In genomic region chr7:101302691-101303090, GRCm38 (mm10) we compare ENCODE assay signal across 7 mouse cellular contexts. TPM values are rescaled to one million over a fixed set of nuclear protein-coding genes. Genes with fewer than 3 reads are reported as not detected.
DNase-seq lines count a peak whose midpoint lies in the region; ATAC-seq and TF ChIP-seq lines count a peak whose summit lies in the region.

No protein-coding gene starts in this region.

- H3K27ac ChIP-seq in lung, embryonic 14.5 days (ENCODE audit: low read depth) = peak overlapping the region; percentile 37
- no peak overlapping the region for H3K27ac ChIP-seq in forebrain, embryonic 11.5 days (ENCODE audit: low read depth, low read length)
- no peak overlapping the region for H3K27ac ChIP-seq in limb, embryonic 11.5 days (replicated peaks; ENCODE audit: low read depth, low read length)
- H3K27ac ChIP-seq in olfactory bulb, adult 2 months (ENCODE audit: insufficient read depth, low read depth, low read length) = peak overlapping the region; percentile 79; the same call in 1 of the 2 replicates

- H3K9ac ChIP-seq in lung, embryonic 14.5 days = peak overlapping the region; percentile 63; the same call in 1 of the 2 replicates
- H3K9ac ChIP-seq in forebrain, embryonic 11.5 days (ENCODE audit: low read length) = peak overlapping the region; percentile 64
- H3K9ac ChIP-seq in limb, embryonic 11.5 days (ENCODE audit: low read length) = peak overlapping the region; percentile 67; the same call in 1 of the 2 replicates

- 27% methylated on average over 7 of the region's 7 CpGs for WGBS in lung, embryonic 14.5 days
- WGBS in forebrain, embryonic 11.5 days = 22% methylated on average over 7 of the region's 7 CpGs
- 27% methylated on average over 7 of the region's 7 CpGs for WGBS in limb, embryonic 11.5 days
- WGBS in olfactory bulb, adult 2 months = 25% methylated on average over 7 of the region's 7 CpGs

- H3K4me2 ChIP-seq in lung, embryonic 14.5 days = peak overlapping the region; percentile 82
- peak overlapping the region; percentile 63 for H3K4me2 ChIP-seq in forebrain, embryonic 11.5 days (ENCODE audit: low read depth, low read length, severe bottlenecking)
- peak overlapping the region; percentile 84 for H3K4me2 ChIP-seq in limb, embryonic 11.5 days (ENCODE audit: low read depth, severe bottlenecking)

- H3K27me3 ChIP-seq in lung, embryonic 14.5 days (ENCODE audit: insufficient read depth, low read length) = peaks cover 7% of the 10 kb centered on the region; the same call in 1 of the 2 replicates
- peaks cover 4% of the 10 kb centered on the region for H3K27me3 ChIP-seq in forebrain, embryonic 11.5 days (ENCODE audit: control insufficient read depth, insufficient read depth, low read length)
- H3K27me3 ChIP-seq in limb, embryonic 11.5 days (ENCODE audit: control insufficient read depth, insufficient read depth, low read length) = no peaks in the 10 kb centered on the region

- H3K36me3 ChIP-seq in lung, embryonic 14.5 days (ENCODE audit: insufficient read depth) = no peaks in the 10 kb centered on the region
- H3K36me3 ChIP-seq in forebrain, embryonic 11.5 days (ENCODE audit: control insufficient read depth, insufficient read depth, low read length) = no peaks in the 10 kb centered on the region
- no peaks in the 10 kb centered on the region for H3K36me3 ChIP-seq in limb, embryonic 11.5 days (ENCODE audit: control insufficient read depth, insufficient read depth, low read length)

- TF ChIP-seq CTCF in lung, embryonic 14.5 days (IDR thresholded peaks at IDR 0.05; ENCODE audit: low read depth) = no peak
- TF ChIP-seq CTCF in olfactory bulb, adult 2 months (IDR thresholded peaks at IDR 0.05; ENCODE audit: insufficient read depth, low read depth, low read length) = no peak

- no peak for DNase-seq in lung, embryonic 14.5 days
- DNase-seq in lung, postnatal 14 days = no peak
- no peak for DNase-seq in forebrain, embryonic 11.5 days (ENCODE audit: low spot score)
- no peak for DNase-seq in limb, embryonic 11.5 days (ENCODE audit: low spot score)

- ATAC-seq in lung, embryonic 14.5 days (ENCODE audit: insufficient read depth) = no peak
- ATAC-seq in forebrain, embryonic 11.5 days (replicated peaks; ENCODE audit: low FRiP score) = no peak
- no peak for ATAC-seq in limb, embryonic 11.5 days (ENCODE audit: insufficient number of reproducible peaks, low FRiP score, low TSS enrichment, low read depth)
- ATAC-seq in activated CD4-positive, CD25-positive, alpha-beta regulatory T cell, adult 4 months = no peak
- no peak for ATAC-seq in monocyte, adult 5-6 weeks (replicated peaks; ENCODE audit: insufficient number of reproducible peaks, low FRiP score, low TSS enrichment, poor library complexity, severe bottlenecking)

- TF ChIP-seq POLR2A in olfactory bulb, adult 2 months (IDR thresholded peaks at IDR 0.05; ENCODE audit: insufficient read depth, low read depth, low read length) = no peak

- peak overlapping the region; percentile 61 for H3K4me3 ChIP-seq in lung, embryonic 14.5 days (ENCODE audit: low read depth, low read length)
- peak overlapping the region; percentile 63 for H3K4me3 ChIP-seq in forebrain, embryonic 11.5 days (ENCODE audit: low read depth, low read length)
- peak overlapping the region; percentile 69 for H3K4me3 ChIP-seq in limb, embryonic 11.5 days (ENCODE audit: low read depth, low read length)
- peak overlapping the region; percentile 70 for H3K4me3 ChIP-seq in olfactory bulb, adult 2 months (ENCODE audit: insufficient read depth, low read depth, low read length)

- H3K4me1 ChIP-seq in lung, embryonic 14.5 days (ENCODE audit: insufficient read depth) = no peaks in the 10 kb centered on the region
- H3K4me1 ChIP-seq in forebrain, embryonic 11.5 days (replicated peaks; ENCODE audit: control insufficient read depth, insufficient read depth, low read length) = peaks cover 8% of the 10 kb centered on the region; the same call in 1 of the 2 replicates
- H3K4me1 ChIP-seq in limb, embryonic 11.5 days (ENCODE audit: control insufficient read depth, insufficient read depth, low read length) = peaks cover 15% of the 10 kb centered on the region
- H3K4me1 ChIP-seq in olfactory bulb, adult 2 months (ENCODE audit: control insufficient read depth, insufficient read depth, low read length) = peaks cover 12% of the 10 kb centered on the region; the same call in 1 of the 2 replicates

- no peaks in the 10 kb centered on the region for H3K9me3 ChIP-seq in lung, embryonic 14.5 days (ENCODE audit: low read depth, low read length)
- H3K9me3 ChIP-seq in forebrain, embryonic 11.5 days (ENCODE audit: control insufficient read depth, low read length) = no peaks in the 10 kb centered on the region
- no peaks in the 10 kb centered on the region for H3K9me3 ChIP-seq in limb, embryonic 11.5 days (ENCODE audit: control insufficient read depth, low read length)

RNA-seq across cellular contexts. Expression of gene Atg16l2, which starts 0.6 kb away (rescaled TPM):
- 13.2 and 14.6 TPM in 2 replicates for polyA plus RNA-seq in lung, embryonic 14.5 days (2014; fragmentation: Nextera tagmentation; extraction: Ambion mirVana)
- polyA plus RNA-seq in forebrain, embryonic 11.5 days (2014; fragmentation: Nextera tagmentation; extraction: Ambion mirVana) = 15.9 and 16.4 TPM in 2 replicates
- 14.9 and 17.7 TPM in 2 replicates for polyA plus RNA-seq in limb, embryonic 11.5 days (2014; fragmentation: Nextera tagmentation; extraction: Ambion mirVana)
- polyA plus RNA-seq in olfactory bulb, adult 2 months (2012; ENCODE audit: insufficient read depth, insufficient read length, low replicate concordance, missing spikeins) = not detected in 2 replicates
- polyA plus RNA-seq in activated CD4-positive, CD25-positive, alpha-beta regulatory T cell, adult 4 months (2017; shearing (Covaris generic)) = 10 to 100 TPM; 38.2 to 56.7 TPM
- 21.8 to 36.0 TPM (median 26.3 TPM) in 3 replicates for total RNA-seq in monocyte, adult 5-6 weeks (2017)

RNA-seq across cellular contexts. Expression of gene Stard10, which starts 14.2 kb away (rescaled TPM):
- polyA plus RNA-seq in lung, embryonic 14.5 days (2014; fragmentation: Nextera tagmentation; extraction: Ambion mirVana) = 35.4 and 38.0 TPM in 2 replicates
- polyA plus RNA-seq in forebrain, embryonic 11.5 days (2014; fragmentation: Nextera tagmentation; extraction: Ambion mirVana) = 6.3 and 8.6 TPM in 2 replicates
- 15.4 and 17.8 TPM in 2 replicates for polyA plus RNA-seq in limb, embryonic 11.5 days (2014; fragmentation: Nextera tagmentation; extraction: Ambion mirVana)
- polyA plus RNA-seq in olfactory bulb, adult 2 months (2012; ENCODE audit: insufficient read depth, insufficient read length, low replicate concordance, missing spikeins) = not detected in 2 replicates
- polyA plus RNA-seq in activated CD4-positive, CD25-positive, alpha-beta regulatory T cell, adult 4 months (2017; shearing (Covaris generic)) = 1 to 10 TPM; 2.5 to 2.9 TPM
- total RNA-seq in monocyte, adult 5-6 weeks (2017) = 2.3 to 14.3 TPM (median 12.1 TPM) in 3 replicates

RNA-seq across cellular contexts. Expression of gene Arap1, which starts 45.2 kb away (rescaled TPM):
- 108 and 122 TPM in 2 replicates for polyA plus RNA-seq in lung, embryonic 14.5 days (2014; fragmentation: Nextera tagmentation; extraction: Ambion mirVana)
- 10.5 and 14.5 TPM in 2 replicates for polyA plus RNA-seq in forebrain, embryonic 11.5 days (2014; fragmentation: Nextera tagmentation; extraction: Ambion mirVana)
- polyA plus RNA-seq in limb, embryonic 11.5 days (2014; fragmentation: Nextera tagmentation; extraction: Ambion mirVana) = 14.3 and 16.6 TPM in 2 replicates
- not detected in 2 replicates for polyA plus RNA-seq in olfactory bulb, adult 2 months (2012; ENCODE audit: insufficient read depth, insufficient read length, low replicate concordance, missing spikeins)
- 10 to 100 TPM; 27.1 to 51.2 TPM for polyA plus RNA-seq in activated CD4-positive, CD25-positive, alpha-beta regulatory T cell, adult 4 months (2017; shearing (Covaris generic))
- 247 to 347 TPM (median 330 TPM) in 3 replicates for total RNA-seq in monocyte, adult 5-6 weeks (2017)

Comparison
In these comparisons a context has a peak if more than half of its experiments do, and no peak if none do; other contexts are left out.
1. H3K27ac ChIP-seq: peak in lung, embryonic 14.5 days (single experiment) and olfactory bulb, adult 2 months (single experiment); none in forebrain, embryonic 11.5 days (single experiment) and limb, embryonic 11.5 days (single experiment).
2. Peak in every context shown above with its lines, with median percentiles within 50 percentile points of each other: H3K4me2 ChIP-seq, H3K4me3 ChIP-seq and H3K9ac ChIP-seq.